Mouse (Mus musculus): ENCODE data around the gene Zscan25. TPM values are rescaled to one million over a fixed set of nuclear protein-coding genes. Genes with fewer than 3 reads are reported as not detected.
"Not testable (repeated sequence)": the region's sequence is repeated elsewhere in the genome, so short reads cannot be mapped to it uniquely, and the experiment has no call there.

Gene Zscan25
- 14.6 and 17.0 TPM in 2 replicates for total RNA-seq (2021)
- long read RNA-seq, experiment 1, partial matches to known transcripts = 2 of 21 reads
- long read RNA-seq, experiment 1, other reads (novel, unspliced or antisense) = 19 of 21 reads
- long read RNA-seq, experiment 2, partial matches to known transcripts = 1 of 12 reads
- long read RNA-seq, experiment 2, other reads (novel, unspliced or antisense) = 11 of 12 reads

DNA sequence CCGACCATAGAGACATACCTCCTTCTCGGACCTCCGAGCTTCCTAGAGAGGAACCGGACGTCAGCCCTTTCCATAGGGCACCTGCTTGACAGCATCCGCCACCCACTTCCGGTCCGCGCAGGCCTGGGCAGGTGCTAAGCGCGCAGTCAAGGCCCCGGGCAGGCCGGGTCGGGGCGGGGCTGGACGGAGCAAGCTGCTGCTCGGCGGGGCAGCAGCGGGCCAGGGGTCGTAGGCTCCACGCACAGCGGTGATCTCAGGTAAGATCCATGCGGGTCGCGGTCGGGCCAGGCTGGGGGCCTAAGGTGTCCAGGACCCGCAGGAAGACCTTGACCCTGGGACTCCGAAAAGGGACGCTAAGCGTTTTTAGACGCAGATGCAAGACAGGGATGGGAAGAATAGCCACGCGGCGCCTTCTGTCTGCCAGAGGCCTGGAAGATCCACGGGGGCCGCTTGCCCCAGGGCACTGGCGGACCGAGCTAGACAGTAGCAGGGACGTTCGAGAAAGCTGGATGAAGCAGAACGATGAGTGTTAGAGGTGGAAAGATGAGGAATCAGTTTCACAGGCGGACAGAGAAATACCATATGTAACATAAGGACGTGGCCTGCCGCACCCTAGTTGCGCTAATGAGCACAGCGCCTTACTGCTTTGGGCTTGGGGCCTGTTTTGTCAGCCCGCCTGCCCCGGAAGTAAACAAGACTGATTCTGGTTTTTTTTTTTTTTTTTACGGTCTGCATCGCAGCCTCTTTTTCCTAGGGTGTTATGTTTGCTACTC is at the start of gene Zscan25:
Gene Zscan25 (plus strand): TSS at position 130 of the 773 bp plus-strand sequence.
- peak; percentile 96 for DNase-seq

DNA sequence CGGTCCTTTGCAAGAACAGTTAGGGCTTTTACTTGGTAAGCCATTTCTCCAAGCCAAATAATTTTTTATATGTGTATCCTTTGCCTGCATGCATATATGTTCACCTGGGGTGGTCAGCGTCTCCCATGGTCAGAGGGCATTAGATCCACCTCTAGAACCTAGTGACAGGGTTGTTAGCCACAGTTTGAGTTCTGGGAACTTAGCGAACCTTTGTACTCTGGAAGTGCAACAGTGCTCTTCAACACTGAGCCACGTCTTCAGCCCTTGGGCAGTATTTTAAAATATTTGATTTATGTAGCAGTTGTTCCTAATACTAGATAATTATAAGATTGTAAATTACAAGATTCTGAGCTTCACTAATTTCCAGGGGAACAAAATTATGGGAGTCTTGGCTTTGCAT is 49.7 kb upstream of the Zscan25 start:
- DNase-seq = no peak

DNA sequence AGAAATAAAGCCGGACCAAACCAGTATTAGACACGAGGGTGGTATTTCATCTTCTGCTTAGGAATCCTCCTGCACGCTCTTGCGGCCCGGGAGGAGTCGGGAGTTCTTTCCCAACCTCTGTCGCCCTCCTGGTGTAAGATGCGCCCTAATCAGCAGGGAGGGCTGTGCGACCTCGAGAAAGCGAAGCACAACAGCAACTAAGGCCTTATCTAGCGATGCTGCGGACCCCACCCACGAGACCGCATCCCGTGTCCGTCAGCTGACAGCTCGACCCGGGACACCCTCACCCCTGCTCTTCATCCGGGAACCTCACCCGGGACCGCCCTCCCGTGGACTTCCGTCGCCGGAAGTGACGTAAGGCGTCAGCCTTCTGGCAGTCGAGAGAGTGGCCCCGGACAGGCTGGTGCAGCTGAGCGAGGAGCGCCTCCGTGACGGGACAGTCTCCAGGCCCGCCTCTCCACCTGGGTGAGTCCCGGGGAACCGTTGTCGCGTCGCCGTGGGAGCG is 48.9 kb upstream of the Zscan25 start, which contains the start of gene Zfp655:
Gene Zfp655 (plus strand): TSS at position 349 of the 505 bp plus-strand sequence.
- DNase-seq = peak; percentile 99

DNA sequence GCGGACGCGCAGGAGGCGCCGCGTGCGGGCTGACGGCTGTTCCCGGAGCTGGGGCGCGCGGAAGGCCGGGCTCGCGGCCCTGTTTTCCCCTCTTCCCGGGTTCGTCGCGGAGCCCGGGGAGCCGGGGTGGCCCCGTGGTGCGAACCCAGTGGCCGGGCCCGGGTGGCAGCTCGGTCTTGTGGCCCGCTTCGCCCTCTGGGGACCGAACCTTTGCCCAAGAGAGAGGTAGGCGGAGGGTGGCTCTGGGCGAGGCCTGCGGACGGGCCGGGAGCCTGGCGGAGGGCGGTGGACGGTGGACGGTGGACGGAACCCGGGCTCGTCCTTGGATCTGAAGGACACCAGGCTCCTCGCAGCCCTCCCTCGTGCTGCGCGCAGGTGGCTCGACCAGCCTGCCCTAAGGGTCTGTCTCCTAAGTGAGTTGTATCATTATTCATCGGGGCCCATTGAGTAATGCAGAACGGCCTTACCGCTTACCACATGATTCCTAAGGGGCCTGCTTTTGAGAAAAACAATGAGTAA is 48.3 kb upstream of the Zscan25 start:
- peak; percentile 75 for DNase-seq

DNA sequence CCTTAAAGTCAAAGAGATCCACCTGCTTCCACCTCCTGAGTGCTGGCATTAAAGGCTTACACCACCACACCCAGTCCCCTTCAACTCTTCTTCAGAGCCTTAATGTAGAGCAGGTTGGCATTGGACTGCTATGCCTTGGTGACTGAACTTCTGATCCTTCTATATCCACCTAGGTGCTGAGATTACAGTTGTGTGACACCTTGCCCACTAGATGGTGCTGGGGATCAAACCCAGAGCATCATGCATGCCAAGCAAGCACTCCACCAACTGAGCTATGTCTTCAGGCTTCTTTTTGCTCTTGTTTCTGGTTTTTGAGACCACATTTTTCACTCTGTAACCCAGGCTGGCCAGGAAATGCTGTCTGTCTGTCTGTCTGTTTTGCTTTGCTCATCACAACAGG is 45.7 kb upstream of the Zscan25 start:
- DNase-seq = peak; percentile 36

DNA sequence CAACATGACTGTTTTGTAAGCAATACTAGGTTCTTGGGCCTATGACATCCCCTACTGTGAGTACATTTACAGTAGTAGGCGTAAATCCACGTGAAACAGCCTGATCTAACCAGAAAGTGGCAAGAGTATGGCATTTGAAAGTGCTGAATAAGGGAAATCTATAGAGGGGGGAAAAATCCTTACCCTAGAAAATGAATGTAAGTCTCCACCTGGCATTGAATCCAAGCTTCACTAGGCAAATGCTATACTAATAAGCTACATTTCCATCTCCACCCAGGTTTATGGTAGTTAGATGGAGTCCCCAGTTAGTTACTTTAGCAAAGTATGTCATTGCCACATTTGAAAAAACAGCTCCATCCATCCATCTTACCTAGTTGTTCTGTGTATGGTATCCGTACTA is 30.8 kb upstream of the Zscan25 start:
- no peak for DNase-seq

DNA sequence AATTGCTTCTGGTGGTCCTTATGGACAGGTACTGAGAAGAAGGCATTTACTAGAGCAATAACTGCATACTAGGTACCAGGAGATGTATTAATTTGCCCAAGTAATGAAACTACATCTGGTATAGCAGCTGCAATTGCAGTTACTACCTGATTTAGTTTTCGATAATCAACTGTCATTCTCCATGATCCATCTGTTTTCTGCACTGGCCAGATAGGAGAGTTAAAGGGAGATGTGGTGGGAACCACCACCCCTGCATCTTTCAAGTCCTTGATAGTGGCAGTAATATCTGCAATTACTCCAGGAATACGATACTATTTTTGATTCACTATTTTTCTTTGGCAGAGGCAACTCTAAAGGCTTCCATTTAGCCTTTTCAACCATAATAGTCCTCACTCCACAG is 6.7 kb upstream of the Zscan25 start:
- not testable (repeated sequence) for DNase-seq

DNA sequence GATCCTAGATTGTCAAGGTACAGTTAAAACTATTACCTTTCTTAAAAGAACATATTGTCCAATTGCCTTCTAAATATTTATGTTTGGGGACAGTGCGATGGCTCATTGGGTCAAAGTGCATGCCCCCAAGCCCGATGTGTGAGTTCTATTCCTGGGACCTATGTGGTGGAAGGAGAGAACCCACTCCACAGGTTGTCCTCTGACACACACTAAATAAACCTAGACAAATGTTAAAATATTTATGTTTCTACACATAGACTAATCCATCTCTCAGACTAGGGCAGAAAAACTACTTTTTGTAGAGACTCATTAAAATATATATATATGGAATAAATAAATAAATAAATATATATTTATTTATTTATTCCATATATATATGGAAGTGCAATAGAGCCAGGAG is 352 bp upstream of the Zscan25 start:
- no peak for DNase-seq

DNA sequence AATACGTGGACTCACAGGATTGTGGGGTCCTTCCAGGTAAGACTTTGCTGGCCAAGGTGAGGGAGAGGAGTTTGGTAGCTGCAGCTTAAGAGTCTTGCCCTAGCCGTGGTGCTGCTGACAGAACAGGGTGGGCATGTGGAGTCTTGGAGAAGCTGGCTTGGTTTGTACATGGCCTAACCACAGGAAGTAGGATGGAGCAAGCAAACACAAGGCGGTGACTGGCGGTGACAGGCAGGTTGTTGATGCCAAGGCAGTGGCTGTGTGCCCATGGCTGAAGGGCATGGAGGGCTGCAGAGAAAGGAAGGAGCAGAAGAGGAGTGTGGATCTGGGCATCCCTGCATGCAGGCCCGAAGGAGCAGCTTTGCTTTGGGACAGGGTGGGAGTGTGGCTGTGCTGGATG is 8.1 kb downstream of the Zscan25 start:
- no peak for DNase-seq

DNA sequence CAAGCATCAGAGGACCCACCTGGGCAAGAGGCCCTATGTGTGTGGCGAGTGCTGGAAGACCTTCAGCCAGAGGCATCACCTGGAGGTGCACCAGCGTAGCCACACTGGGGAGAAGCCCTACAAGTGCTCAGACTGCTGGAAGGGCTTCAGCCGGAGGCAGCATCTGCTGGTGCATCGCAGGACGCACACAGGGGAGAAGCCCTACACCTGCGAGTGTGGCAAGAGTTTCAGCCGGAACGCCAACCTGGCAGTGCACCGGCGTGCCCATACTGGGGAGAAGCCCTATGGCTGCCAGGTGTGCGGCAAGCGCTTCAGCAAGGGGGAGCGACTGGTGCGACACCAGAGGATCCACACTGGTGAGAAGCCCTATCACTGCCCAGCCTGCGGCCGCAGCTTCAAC is 10.4 kb downstream of the Zscan25 start:
- no peak for DNase-seq

DNA sequence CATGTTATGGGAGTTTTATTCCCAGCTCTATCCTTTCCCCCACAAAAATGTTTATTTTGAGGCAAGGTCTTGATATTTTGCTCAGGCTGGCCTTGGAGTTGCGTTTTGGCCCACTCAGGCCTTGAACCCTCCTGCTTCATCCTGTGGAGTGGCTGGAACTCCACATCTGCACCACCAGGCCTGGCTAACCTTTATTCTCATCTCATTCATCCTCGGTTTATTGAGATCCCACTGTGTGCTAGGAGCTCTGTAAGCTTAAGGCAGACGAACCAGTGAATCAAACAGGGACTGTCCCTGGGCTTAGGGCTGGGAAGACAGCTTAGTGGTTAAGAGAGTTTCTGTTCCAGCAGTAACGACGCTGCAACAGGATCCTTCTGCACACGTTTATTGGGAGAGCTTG is 12.1 kb downstream of the Zscan25 start:
- no peak for DNase-seq

DNA sequence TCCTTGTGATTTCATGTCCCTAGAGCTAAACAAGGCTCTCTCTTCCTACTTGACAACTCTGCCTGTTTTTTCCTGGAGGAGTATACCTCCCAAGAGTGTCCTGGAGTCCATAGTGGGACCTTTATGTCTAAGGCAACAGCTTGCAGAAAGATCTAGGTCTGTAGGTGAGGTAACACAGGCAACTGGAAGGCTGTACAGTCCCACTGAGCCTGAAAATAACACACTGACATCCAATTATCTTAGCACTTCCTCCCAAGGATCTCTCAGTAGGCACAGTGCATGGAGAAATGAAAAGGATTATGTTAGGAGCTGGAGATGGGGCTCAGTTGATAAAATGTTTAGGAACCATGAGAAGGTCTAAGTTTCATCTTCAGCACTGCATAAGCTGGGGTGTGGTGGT is 20.2 kb downstream of the Zscan25 start:
- DNase-seq = no peak

DNA sequence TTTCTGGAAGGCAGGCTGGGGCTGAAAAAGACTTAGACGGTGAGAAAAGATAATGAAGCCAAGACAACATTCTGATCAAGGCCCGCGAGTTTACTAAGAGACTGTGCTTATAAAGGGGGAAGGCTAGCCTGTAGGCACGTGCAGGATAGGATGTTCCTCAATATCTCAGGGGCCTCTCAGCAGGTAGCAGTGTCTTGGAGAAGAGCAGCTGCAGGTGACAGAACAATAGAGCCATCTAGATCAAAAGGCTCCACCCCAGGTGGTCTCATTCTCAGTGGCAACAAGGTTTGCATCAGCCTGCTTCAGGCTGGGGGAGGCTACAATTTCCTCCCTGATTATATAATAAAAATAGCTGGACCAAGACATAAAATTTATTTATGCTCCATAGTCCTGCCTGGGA is 21.5 kb downstream of the Zscan25 start:
- not testable (repeated sequence) for DNase-seq

DNA sequence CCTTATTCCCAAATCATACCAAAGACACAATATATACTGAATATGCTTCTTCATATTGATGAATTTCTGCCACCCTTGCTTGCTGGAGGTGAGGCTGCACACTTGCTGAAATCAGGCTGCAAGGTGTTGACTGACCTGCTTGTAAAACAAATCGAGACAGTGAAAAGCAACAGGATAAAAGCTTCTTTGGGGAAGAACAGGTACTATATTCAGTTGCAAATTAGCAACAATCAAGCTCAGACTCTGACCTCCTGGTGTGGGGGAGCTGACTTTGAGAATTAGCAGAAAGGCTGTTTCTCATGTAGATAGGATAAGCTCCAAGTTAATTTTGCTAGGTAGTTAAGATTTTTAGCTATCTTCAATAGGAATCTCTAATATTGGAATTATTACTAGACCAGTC is 22.1 kb downstream of the Zscan25 start:
- DNase-seq = no peak

DNA sequence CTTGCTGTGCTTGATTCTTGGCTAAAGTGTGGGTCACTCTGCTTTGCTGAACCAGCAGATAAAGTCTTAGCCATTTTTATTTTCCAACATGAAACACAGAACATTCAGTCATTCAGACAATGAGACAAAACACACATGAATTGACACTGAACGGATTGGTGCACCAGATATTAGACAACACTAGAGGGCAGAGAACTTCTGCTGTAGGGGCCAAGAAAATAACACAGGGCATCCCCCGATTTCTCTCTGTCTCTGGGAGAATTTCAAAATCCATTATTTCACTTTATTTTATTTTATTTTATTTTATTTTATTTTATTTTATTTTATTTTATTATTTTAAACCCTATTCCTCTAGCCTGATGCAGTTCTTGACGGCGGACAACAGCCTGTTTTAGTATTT is 26.7 kb downstream of the Zscan25 start:
- not testable (repeated sequence) for DNase-seq

DNA sequence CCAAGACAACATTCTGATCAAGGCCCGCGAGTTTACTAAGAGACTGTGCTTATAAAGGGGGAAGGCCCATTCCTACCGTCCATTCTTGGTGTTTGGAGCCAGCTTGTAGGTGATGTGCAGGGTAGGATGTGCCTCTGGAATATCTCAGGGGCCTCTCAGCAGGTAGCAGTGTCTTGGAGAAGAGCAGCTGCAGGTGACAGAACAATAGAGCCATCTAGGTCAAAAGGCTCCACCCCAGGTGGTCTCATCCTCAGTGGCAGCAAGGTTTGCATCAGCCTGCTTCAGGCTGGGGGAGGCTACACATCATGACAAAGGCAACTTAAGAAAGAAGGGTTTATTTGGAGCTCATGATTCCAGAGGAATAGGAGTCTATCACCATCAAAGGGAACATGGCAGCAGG is 27.5 kb downstream of the Zscan25 start:
- DNase-seq = not testable (repeated sequence)

DNA sequence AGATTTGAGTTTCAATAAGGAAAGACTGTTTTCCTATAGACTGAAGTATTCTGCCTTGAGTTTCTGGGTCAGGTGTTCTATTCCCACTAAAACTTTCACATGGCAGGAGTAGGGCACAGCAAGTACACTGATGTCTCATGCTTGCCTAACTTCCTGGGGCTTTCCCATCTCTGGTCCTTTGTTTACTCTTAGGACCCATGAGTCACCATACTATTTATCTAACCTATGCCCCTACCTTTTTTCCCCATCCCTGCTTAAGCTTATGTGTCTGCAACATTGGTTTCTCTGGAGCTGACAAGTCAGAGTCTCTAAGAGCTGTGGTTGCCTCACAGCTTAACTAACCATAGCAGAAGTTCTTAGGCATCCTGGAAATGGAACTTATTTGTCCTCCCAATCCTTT is 33.5 kb downstream of the Zscan25 start:
- DNase-seq = no peak

DNA sequence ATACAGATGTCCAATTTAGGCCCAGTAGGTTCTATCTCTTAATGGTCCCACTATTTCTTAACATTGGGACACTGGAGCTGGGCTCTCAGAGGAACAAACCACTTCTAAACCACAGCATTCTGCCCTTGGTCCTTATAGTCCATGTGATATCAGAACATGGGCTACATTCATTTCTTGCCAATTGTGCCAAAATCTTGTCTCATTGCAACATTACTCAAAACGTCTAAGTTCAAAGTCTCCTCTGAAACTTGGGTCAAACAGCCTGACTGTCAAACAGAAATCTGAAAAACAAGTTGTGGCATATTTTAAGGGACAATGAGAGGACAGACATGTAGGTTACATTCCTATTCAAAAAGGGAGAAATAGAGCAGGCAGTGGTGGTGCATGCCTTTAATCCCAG is 36.8 kb downstream of the Zscan25 start:
- DNase-seq = no peak

DNA sequence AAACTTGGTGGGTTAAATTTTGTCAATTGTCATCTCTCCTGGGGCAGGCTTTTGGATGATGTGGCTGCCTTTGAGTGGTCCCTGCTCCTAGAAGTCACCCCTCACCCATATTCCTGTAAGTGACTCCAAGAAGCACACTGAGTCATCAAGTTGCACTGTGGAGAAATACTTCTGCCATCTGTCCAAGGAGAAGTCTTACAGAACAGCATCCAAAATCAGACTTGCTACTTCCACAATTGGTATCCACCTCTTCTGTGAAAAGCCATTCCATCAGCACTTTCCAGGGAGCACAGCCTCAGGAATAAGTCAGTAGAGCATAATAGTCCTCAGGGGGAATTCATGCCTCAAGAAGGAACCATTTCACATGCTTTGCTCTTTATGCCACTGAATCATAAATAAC is 58.5 kb downstream of the Zscan25 start:
- DNase-seq = not testable (repeated sequence)

Data from adrenal gland, postnatal 14 days (tissue).